Mouse (Mus musculus) stomach, embryonic 16.5 days (tissue): ENCODE results near the gene Ccdc102a. TPM values are rescaled to one million over a fixed set of nuclear protein-coding genes. Genes with fewer than 3 reads are reported as not detected.

Experiments
- ATAC-seq: fragments of 200-750 bp; cut with Nextera tagmentation; 2 replicates; pipeline ENCODE4 v1.8.0; 2017; ENCODE audit warnings: moderate number of reproducible peaks, moderate TSS enrichment; ENCODE audit not compliant: insufficient read depth, low FRiP score
- H3K27ac ChIP-seq: fragments of 300-500 bp; sonication (generic); 2 replicates; pipeline ENCODE4 v1.5.1; 2014; ENCODE audit warnings: low read length
- H3K27me3 ChIP-seq: fragments of 300-500 bp; sonication (generic); 2 replicates; pipeline ENCODE4 v1.6.1; 2014; ENCODE audit warnings: low read length, control low read depth, mixed read lengths; ENCODE audit not compliant: control insufficient read depth, insufficient read depth
- H3K36me3 ChIP-seq: fragments of 300-500 bp; sonication (generic); 2 replicates; pipeline ENCODE4 v1.6.1; 2014; ENCODE audit warnings: low read length; ENCODE audit not compliant: control insufficient read depth, insufficient read depth
- H3K4me1 ChIP-seq: fragments of 300-500 bp; sonication (generic); 2 replicates; pipeline ENCODE4 v1.6.1; 2014; ENCODE audit warnings: low read length, control low read depth, mixed read lengths; ENCODE audit not compliant: control insufficient read depth, insufficient read depth
- H3K4me2 ChIP-seq: fragments of 300-500 bp; sonication (generic); 2 replicates; pipeline ENCODE4 v1.6.1; 2014; ENCODE audit warnings: low read depth, low read length, mixed read lengths
- H3K4me3 ChIP-seq: fragments of 300-500 bp; sonication (generic); replicated peaks from 2 replicates; pipeline ENCODE4 v1.5.1; 2014; ENCODE audit warnings: mild to moderate bottlenecking, low read length
- H3K9ac ChIP-seq: fragments of 300-500 bp; sonication (generic); 2 replicates; pipeline ENCODE4 v1.6.1; 2014; ENCODE audit warnings: low read length
- H3K9me3 ChIP-seq: fragments of 300-500 bp; sonication (generic); replicated peaks from 2 replicates; pipeline ENCODE4 v1.6.1; 2016; ENCODE audit warnings: low read length, control low read depth; ENCODE audit not compliant: control insufficient read depth
- WGBS: fragments of 180-500 bp; shearing (Covaris S2); extraction: QIAGEN DNeasy Blood & Tissue Kit; methylation state at CpG from one replicate; pipeline ENCODE4 v1.1.7; 2014; 5-methylcytosine and 5-hydroxymethylcytosine counted together
- polyA plus RNA-seq: library from polyadenylated mRNA; unstranded; fragments of >200 nt; fragmentation: Nextera tagmentation; extraction: Ambion mirVana; gene quantifications from 2 replicates; pipeline ENCODE4 v1.2.1, GENCODE M21; 2015

Gene Ccdc102a
- 10.9 and 14.8 TPM in 2 replicates for polyA plus RNA-seq

DNA sequence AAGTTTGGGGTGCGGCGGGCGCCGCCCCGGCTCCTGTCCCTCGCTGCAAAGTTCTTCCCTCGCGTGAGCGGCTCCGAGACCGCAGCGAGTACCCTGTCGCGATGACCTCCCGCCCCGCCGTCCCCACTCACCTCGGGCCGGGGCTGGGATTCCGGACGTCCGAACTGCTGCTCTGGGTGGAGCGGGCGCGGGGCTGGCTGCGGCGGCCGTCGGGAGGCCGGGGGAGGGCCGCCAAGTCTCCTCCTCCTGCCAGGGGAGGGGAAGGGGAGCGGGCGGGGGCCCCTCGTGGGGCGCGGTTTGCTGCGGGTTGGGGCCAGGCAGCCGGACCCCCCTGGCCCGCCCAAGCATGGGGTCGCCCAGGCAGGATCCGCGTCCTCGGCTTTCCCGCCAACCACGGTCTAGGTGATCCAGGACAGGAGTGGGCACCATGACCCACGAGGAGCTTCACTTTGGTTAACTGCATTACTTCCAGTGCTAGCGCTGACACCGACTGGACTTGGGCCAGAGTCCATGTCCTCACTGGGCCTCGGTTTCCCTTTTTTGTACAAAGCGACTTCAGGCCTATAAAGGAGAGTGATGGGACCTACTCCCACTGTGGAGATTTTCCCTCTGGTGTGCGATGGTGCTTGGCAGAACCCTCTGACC, at the start of gene Ccdc102a:
TSS of gene Ccdc102a (minus strand) at position 248 of the 645 bp plus-strand sequence.
- Histone ChIP-seq H3K4me2 (peak within 1 kb of the TSS; percentile 82), H3K27ac (peak within 1 kb of the TSS; percentile 81), H3K9ac (peak within 1 kb of the TSS; percentile 91), H3K9me3 (no peaks in the 10 kb centered on the region), H3K4me1 (peaks cover 52% of the 10 kb centered on the region), H3K36me3 (0 out of 2 replicates have a peak, but pooled peaks cover under 1% of the 10 kb centered on the region), H3K4me3 (peak within 1 kb of the TSS; percentile 66), H3K27me3 (no peaks in the 10 kb centered on the region)
- WGBS, result 3% methylated on average over 48 of the region's 51 CpGs
- ATAC-seq, result peak; percentile 71

DNA sequence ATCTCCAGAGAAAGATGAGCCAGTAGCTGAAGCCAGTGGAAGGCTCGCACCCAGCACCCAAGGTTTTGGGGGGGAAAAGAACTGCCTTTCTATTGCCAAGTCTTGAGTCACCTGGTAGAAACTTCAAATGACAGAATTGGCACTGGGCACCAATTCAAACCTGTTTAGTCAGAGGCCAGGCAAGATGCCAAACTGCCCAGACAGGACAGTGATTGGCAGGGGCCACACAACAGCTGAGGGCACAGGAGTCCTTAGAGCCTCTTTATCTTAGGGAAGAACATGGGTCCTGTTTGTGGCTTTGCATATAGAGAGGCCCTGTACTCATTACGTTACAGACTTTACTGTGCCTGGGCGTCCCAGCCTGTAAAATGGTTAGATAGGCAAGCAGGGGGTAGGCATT, 49.7 kb upstream of the Ccdc102a start:
- H3K4me1 ChIP-seq, result peaks cover 5% of the 10 kb centered on the region
- H3K36me3 ChIP-seq, result no peaks in the 10 kb centered on the region
- no peaks in the 10 kb centered on the region for H3K27me3 ChIP-seq
- no peak for ATAC-seq
- no peak overlapping the region for H3K9ac ChIP-seq
- 78% methylated on average over 3 of the region's 3 CpGs for WGBS
- no peaks in the 10 kb centered on the region for H3K9me3 ChIP-seq
- H3K4me3 ChIP-seq, result no peak overlapping the region
- H3K4me2 ChIP-seq, result no peak overlapping the region
- peak overlapping the region; percentile 60; the same call in 1 of the 2 replicates for H3K27ac ChIP-seq

DNA sequence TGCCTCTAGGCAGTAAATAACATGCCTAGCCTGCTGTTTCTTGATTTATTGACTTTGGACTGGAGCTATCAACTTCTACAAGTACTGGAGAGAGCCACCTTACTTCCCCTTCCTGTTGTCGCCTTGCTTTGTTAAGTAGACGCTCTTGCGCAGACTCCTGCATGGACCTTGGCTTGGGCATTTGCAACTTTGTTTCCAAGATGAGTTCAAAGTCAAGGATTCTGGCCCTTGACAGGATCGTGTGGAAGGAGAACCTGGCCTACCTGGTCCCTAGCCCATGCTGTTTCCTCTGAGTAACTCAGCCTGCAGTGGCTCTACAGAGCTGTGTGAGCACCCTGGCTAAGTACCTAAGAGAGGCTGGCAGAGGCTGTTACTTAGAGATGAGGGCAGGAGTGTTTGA, 49.2 kb upstream of the Ccdc102a start:
- no peak overlapping the region for H3K4me3 ChIP-seq
- no peak overlapping the region for H3K4me2 ChIP-seq
- H3K36me3 ChIP-seq, result no peaks in the 10 kb centered on the region
- 63% methylated on average over 4 of the region's 4 CpGs for WGBS
- H3K9me3 ChIP-seq, result no peaks in the 10 kb centered on the region
- H3K4me1 ChIP-seq, result peaks cover 5% of the 10 kb centered on the region
- no peak overlapping the region for H3K9ac ChIP-seq
- no peaks in the 10 kb centered on the region for H3K27me3 ChIP-seq
- ATAC-seq, result no peak
- H3K27ac ChIP-seq, result peak overlapping the region; percentile 60

DNA sequence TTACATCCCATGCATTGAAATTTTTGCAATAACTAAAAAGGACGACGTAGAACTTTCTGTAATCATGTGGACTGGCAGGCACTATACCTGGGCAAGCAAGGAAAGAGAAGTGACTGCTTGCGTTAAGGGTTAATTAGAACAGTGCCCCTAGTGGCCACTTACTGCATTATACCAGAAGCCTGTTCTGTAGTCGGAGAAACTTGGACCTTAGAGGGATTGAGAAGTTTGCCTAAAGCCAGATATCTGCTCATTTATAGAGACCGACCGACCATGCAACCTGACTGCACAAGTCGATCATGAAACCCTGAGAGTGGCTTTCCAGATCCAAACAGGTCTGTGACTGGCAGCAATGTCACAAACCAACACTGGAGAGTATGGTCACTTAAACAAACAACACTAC, 48.7 kb upstream of the Ccdc102a start:
- Histone ChIP-seq H3K27ac (peak overlapping the region; percentile 60; the same call in 1 of the 2 replicates), H3K4me2 (no peak overlapping the region), H3K36me3 (no peaks in the 10 kb centered on the region), H3K9ac (no peak overlapping the region), H3K4me1 (peaks cover 5% of the 10 kb centered on the region), H3K27me3 (no peaks in the 10 kb centered on the region), H3K9me3 (no peaks in the 10 kb centered on the region), H3K4me3 (no peak overlapping the region)
- WGBS, result 20% methylated on average over 7 of the region's 7 CpGs
- ATAC-seq, result no peak

GRCm38 (mm10) chr8:94964828-94965227, 46.9 kb upstream of the Ccdc102a start:
- no peak overlapping the region for H3K9ac ChIP-seq
- no peak overlapping the region for H3K27ac ChIP-seq
- H3K9me3 ChIP-seq, result no peaks in the 10 kb centered on the region
- no peak overlapping the region for H3K4me2 ChIP-seq
- peak; percentile 57; the same call in 1 of the 2 replicates for ATAC-seq
- H3K36me3 ChIP-seq, result no peaks in the 10 kb centered on the region
- no peak overlapping the region for H3K4me3 ChIP-seq
- H3K27me3 ChIP-seq, result no peaks in the 10 kb centered on the region
- 26% methylated on average over 10 of the region's 10 CpGs for WGBS
- H3K4me1 ChIP-seq, result peaks cover 5% of the 10 kb centered on the region

DNA sequence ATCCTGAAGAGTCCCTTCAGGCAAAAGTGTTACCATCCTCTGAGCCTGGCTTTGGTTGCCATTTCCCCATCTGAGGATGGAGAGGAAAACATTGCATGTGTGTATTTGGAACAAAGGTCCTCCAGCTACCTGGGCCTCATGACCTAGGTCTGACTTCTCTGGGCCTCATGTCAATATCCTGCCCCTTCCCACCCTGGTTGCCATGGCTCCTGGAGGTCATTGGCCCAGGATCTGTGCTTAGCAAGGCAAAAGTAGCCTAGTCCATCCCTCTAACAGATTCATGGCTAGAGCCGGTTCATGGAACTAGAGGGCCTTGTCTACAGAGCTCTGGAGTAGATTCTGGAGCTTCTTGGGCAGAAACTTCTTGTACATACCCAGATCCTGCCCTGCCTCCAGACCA, 44.3 kb upstream of the Ccdc102a start:
- no peak overlapping the region for H3K27ac ChIP-seq
- H3K4me3 ChIP-seq, result no peak overlapping the region
- H3K4me2 ChIP-seq, result no peak overlapping the region
- peaks cover 4% of the 10 kb centered on the region for H3K4me1 ChIP-seq
- no peaks in the 10 kb centered on the region for H3K36me3 ChIP-seq
- 0 out of 2 replicates have a peak, but pooled peaks have one; percentile 38 for ATAC-seq
- no peaks in the 10 kb centered on the region for H3K27me3 ChIP-seq
- WGBS, result 65% methylated on average over 1 of the region's 1 CpGs
- H3K9ac ChIP-seq, result no peak overlapping the region
- no peaks in the 10 kb centered on the region for H3K9me3 ChIP-seq

DNA sequence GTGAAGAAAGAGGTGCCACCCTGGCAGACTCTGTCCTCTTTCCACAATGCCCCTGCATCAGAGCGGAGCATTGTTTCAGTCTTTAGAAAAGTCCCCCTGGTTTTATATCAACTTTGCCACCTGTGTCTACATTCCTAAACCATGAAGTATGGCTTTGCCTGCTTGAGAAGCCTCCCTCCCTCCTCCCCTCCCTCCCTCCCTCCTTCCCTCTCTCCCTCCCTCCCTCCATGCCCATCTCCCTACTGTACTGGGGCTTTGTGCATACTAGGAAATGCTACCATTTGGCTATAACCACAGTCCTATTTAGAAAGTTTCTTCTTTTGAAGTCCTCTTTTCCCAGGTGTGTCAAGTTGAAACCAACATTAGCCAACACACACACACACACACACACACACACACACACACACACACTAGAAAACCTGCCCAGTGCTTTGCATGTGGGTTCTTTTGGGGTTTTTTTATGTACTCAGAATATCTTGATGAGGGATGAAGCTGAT, 38.2 kb upstream of the Ccdc102a start:
- Histone ChIP-seq H3K4me2 (no peak overlapping the region), H3K27ac (peak overlapping the region; percentile 72; the same call in 1 of the 2 replicates), H3K4me1 (peaks cover 13% of the 10 kb centered on the region), H3K9me3 (no peaks in the 10 kb centered on the region), H3K36me3 (no peaks in the 10 kb centered on the region), H3K9ac (no peak overlapping the region), H3K4me3 (no peak overlapping the region), H3K27me3 (no peaks in the 10 kb centered on the region)
- WGBS, result 43% methylated on average over 1 of the region's 1 CpGs
- ATAC-seq, result peak; percentile 58

GRCm38 (mm10) chr8:94954921-94955758, 37.2 kb upstream of the Ccdc102a start:
- H3K4me3 ChIP-seq, result 0 out of 2 replicates have a peak overlapping the region, but pooled peaks have one; percentile 2
- H3K9ac ChIP-seq, result no peak overlapping the region; the same call in 1 of the 2 replicates
- H3K27me3 ChIP-seq, result no peaks in the 10 kb centered on the region
- peaks cover 13% of the 10 kb centered on the region for H3K4me1 ChIP-seq
- 17% methylated on average over 9 of the region's 9 CpGs for WGBS
- ATAC-seq, result peak; percentile 80; the same call in 1 of the 2 replicates
- no peaks in the 10 kb centered on the region for H3K9me3 ChIP-seq
- no peaks in the 10 kb centered on the region for H3K36me3 ChIP-seq
- peak overlapping the region; percentile 37 for H3K4me2 ChIP-seq
- H3K27ac ChIP-seq, result peak overlapping the region; percentile 91

DNA sequence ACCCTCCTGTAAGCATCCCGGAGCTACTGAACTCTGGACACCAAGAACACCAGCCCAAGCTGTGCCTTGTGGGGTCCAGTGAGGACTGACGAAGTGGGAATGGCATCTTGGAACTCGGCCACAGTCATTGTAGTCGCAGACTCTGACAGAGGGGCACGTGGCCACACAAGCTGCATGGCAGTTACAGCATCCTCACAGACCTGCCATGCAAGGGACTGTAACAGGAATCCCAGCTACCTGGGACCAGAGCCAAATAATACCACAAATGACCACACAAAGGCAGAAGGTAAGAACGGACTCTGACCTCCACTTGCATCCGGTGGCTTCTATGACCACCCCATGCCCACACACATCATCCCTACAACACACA, 36.5 kb upstream of the Ccdc102a start:
- WGBS, result 47% methylated on average over 7 of the region's 7 CpGs
- H3K27me3 ChIP-seq, result no peaks in the 10 kb centered on the region
- peak overlapping the region; percentile 91 for H3K27ac ChIP-seq
- H3K9ac ChIP-seq, result no peak overlapping the region; the same call in 1 of the 2 replicates
- H3K4me2 ChIP-seq, result peak overlapping the region; percentile 37
- H3K9me3 ChIP-seq, result no peaks in the 10 kb centered on the region
- no peaks in the 10 kb centered on the region for H3K36me3 ChIP-seq
- peak; percentile 48; the same call in 1 of the 2 replicates for ATAC-seq
- H3K4me1 ChIP-seq, result peaks cover 13% of the 10 kb centered on the region
- no peak overlapping the region for H3K4me3 ChIP-seq
